Mouse (Mus musculus) gastrocnemius, adult 18-20 months (tissue): ENCODE data around the gene Nrcam. TPM values are rescaled to one million over a fixed set of nuclear protein-coding genes. Genes with fewer than 3 reads are reported as not detected.

Experiments used
- DNase-seq: peaks from one replicate; pipeline ENCODE4 v3.0.0; 2021; ENCODE audit warnings: low spot score
- total RNA-seq, 2 experiments: library from RNA; stranded (reverse); gene quantifications; 2 replicates each; pipeline ENCODE4 v1.2.3; 2021

Gene Nrcam
- total RNA-seq, 2 experiments from 2014 or later, result 0.33 to 0.57 TPM

DNA sequence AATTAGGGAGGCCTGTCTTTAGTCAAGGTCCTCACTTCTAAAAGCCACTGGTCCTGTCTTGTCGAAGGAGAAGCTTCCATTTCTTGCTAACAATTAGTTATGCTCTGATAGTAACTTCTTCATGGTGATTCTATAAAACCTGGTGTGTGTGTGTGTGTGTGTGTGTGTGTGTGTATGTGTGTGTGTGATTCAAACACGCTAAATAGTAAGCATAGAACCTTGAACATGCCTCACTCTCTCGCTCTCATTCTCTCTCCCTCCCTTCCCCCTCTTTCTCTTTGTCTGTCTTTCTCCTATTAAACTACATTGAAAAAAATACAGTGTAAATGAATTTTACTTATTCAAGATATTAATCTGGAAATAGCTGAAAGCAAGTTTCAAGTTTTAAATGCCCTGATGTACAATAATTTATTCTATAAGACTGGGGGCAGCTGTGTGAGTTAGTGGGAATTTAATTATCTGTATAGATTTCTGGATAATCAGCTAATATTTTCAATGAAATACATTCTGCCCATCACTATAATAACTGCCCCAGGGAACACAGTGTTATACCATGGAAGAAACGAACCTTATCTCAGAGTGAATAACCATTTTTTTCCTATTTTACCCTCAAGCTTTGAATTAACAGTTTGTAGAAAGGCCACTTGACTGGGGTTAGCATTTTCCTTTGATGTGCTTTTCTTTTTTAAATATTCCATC lies 180.9 kb downstream of the Nrcam start:
- DNase-seq, result no peak

- no peak for DNase-seq
These were observed 186.4 kb downstream of the Nrcam start for GRCm38 (mm10) chr12:44515066-44515465.

- no peak for DNase-seq
These were observed 190.9 kb downstream of the Nrcam start for GRCm38 (mm10) chr12:44519440-44520141.

- no peak for DNase-seq
These were observed 192.8 kb downstream of the Nrcam start for GRCm38 (mm10) chr12:44521496-44521895.

DNA sequence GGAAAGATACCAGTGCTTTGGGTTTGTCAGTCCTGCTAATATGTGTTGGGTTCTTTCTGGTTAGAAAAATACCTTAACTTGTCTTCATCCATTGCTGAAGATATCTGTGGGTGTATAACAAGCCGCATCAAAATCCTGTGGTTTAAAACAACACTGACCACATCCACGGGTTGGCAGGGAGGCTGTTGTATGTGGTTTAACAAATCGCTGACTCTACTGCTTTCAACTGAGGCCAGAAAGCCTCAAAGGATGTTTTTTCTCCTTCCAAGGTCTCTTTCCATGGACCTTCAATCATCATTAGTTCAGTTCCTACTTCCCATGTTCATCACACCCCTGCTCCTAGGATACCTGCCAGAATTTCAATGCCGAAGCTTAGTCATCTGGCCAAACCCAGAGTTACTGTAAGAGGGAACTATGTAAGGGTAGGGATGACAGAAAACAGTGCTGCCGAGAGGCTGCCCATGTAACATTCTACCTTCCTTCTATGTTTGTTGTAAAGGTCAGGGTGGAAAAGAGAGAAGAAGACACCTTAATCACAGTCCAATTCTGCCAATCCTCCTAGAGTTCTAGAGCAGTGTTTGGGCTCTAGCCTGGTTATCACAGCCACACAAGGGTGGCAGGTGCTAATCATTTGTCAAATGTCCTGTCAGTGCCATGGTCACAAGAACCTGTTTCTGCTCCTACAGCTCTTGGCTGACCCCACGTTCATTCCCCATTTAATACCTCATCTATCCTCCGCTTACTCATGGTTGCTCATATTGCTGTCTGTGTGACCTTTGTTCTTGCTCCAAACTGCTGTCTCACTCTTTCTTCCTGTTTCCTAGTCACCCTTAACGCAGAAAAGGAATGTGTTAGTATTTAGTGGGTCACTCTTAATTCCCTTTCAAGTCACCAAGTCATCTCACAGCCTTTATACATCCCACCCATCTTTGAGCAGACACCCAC lies 196.2 kb downstream of the Nrcam start:
- no peak for DNase-seq

DNA sequence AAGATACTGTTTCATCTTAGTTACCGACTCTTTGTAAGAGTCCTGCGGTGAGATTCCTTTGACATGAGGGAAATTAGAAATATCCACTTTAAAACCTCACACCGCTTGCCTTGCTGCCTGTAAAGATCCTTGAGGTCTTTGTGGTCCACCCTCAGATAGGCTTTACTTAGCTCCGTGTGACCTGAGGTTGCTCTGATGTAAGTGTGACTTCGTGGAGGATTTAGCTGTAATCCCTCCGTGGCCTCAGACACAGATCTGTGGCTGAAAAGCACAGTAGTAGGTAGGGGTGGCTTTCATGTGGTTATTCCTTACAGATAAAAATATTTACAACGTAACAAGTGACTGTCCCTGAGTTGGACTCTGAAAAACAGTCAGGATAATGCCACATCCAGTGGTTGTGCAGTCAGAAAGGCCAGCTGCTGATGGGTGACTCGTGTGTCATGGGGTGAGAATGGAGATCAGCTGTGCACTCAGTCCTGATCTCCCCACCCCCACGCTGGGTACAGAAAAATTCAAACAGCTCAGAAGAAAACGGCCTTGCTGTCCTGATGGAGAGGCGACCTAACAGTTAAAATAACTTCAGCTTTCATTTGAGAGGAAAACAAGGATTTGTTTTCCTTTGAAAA lies 199.8 kb downstream of the Nrcam start:
- DNase-seq, result no peak

GRCm38 (mm10) chr12:44532337-44533113 lies 203.8 kb downstream of the Nrcam start:
- DNase-seq, result no peak

GRCm38 (mm10) chr12:44534100-44534633 lies 205.5 kb downstream of the Nrcam start:
- DNase-seq, result no peak

DNA sequence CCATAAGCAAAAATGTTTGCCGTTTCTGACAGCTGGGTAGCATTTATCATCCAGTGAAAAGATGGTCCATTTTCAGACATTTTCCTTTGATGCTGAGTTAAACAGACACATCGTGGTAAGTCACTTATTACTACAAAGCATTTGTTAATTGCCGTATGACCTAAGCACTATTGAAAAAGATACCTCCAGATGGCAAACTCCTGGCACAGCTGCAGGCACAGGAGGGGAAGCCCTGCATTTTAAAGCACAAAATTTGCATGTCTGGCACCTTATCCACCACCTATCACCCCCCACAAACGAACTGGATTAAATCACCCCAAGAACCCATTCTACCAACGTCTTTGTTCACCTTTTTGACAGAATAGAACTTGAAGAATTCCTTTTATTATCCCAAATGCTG lies 206.9 kb downstream of the Nrcam start:
- no peak for DNase-seq

DNA sequence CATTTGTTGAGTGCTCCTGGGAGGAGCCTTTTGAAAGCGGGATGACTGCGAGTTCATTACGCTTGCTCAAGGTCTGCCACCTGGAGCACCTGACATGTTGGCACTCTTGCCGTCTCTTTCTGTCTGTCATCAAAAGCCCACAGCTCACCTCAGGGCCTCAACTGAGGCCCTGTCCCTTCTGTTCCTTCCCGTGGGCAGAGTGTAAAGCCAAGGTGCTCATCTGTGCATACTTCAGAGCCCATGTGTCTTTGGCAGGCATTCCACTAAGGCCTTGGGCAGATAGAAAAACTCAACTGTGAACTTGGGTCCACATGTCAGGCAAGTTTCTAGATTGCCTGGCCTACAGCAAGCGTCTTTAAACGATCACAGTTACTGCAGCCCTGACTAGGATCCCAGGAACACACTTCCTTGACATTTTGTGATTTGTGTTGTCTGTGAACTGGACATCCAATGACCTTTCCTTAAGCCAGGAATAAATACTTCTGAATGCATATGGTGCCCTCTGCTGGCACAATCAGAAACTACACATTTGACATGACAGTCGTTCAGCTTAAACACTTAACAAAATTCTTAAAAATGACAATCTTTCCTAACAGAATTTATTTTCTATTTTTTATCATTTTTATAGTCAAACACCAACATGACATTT lies 219.2 kb downstream of the Nrcam start:
- peak; percentile 77 for DNase-seq

DNA sequence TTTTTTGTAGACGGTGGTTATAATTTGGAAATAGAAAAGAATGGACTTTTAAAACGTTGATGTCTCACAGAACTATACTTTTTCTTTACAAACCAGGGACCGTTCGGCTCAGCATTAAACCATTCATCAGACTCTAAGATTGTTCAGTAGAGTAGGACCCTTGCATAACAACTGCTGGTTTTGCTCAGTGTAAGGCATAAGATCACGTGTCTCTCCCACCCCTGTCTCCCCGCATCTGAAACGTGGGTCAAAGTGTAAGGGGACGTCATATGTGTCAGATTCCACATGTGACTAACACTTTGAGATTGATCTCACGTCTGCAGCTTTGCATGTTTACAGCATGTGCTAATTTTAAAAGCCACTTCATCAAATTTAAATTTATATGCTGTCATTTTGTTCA lies 219.8 kb downstream of the Nrcam start:
- DNase-seq, result no peak

DNA sequence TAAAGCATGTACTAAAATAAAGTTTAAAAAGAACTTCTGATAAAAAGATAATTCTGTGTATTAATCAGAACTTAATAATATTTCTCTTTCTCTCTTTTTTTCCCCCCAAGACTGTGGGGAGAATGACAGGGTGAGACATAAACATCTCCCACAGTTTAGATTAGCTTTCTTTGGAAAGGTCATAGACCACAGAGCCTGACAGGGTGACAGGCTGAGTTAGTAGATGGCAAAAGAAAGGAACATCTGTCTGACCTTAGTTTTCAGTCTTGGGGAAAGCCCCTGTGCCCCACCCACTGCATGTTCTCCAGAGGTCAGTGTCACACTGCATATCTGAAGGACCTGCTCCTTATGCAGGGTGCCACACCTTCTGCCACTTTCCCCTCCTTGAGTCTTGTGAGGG lies 222.9 kb downstream of the Nrcam start:
- DNase-seq, result no peak

GRCm38 (mm10) chr12:44554051-44554450 lies 225.4 kb downstream of the Nrcam start:
- no peak for DNase-seq

GRCm38 (mm10) chr12:44554808-44555207 lies 226.1 kb downstream of the Nrcam start:
- DNase-seq, result no peak

GRCm38 (mm10) chr12:44560002-44560401 lies 231.3 kb downstream of the Nrcam start:
- DNase-seq, result no peak

DNA sequence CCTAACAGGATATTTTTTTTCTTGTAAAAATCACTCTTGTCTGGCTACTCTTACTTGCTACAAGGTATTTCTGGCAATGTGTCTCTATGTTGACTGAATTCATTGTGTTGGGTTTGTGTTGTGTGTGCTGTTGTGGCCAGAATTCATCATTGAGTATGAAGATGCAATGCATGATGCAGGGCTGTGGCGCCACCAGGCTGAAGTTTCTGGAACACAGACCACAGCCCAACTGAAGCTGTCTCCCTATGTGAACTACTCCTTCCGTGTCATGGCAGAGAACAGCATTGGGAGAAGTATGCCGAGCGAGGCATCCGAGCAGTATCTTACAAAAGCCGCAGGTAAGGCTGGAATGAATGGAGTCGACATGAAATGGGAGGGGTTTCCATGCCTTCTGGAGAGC lies 241.4 kb downstream of the Nrcam start:
- DNase-seq, result no peak

- DNase-seq, result no peak
These were observed 244.0 kb downstream of the Nrcam start for GRCm38 (mm10) chr12:44572664-44573063.

DNA sequence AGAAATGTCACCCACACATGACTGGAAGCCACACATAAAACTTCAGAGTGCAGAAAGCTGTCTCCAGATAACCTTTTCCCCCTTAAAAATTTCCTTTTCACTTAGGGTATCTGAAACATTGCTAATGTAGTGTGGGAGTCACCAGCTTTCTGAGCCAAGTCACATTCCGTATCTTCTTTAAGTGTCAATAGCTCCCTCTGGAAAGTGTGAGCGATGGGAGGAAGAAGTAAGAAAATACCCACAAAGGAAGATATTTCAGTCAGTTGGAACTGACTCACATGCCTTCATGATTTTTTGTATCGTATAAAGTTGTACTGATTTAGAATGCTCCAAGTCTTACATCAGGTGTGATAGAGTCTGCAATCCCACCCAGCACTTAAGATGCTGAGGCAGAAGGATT lies 245.5 kb downstream of the Nrcam start:
- no peak for DNase-seq

DNA sequence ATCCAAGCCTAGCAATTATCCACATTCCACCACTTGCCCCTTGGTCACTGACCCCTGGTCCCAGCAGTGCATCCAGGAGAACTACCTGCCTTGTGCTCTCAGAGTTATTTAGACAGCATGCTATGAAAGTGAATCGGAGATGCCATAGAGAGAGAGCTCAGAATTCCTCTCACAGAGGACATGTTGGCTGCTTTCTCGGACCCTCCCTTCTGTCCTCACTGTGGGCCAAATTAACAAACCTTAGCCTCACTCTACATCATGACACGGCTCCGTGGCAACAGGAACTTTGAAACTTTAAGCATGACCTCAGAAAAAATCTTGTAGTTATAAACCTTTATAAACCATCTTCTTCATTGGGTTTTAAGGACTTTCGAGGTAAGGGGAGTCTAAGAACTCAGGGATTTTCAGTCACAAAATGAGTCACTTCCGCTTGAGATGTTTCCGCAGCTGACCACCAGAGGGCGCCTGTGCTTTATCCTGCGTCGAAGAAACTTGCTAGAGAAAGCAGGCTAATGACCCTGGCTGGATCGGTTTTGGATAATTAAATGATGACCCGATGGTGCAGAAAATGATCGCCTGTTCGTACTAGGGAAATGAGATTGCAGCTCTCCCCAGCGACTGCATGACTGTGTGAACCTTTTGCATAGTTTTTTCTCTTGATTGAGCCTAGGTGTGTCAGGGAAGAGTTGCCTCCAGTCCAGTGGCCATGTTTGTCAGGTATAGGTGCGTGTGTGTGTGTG lies 272.9 kb downstream of the Nrcam start:
- peak; percentile 43 for DNase-seq
